In the genomic region with DNA sequence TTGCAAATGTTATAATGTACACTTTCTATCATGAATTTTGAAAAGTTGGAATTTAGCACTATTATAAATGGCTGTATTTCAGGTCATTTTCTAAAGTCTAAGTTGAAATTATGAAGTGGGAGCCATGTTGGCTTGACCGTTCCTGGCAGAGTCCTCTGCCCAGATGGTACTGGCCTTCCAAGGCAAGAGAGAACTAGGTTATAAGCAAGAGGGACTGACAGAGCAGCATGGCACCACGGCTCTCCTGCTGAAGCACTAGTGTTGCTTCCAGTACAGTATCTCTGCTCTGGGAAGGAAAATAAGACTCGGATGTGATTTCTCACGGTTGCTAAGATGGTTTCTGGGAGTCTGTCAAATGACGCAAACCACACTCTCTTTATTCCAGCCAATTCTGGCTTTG, we compare ENCODE assay signal across 25 mouse cellular contexts. TPM values are rescaled to one million over a fixed set of nuclear protein-coding genes. Genes with fewer than 3 reads are reported as not detected.
DNase-seq lines count a peak whose midpoint lies in the region; ATAC-seq and TF ChIP-seq lines count a peak whose summit lies in the region.
"Had no signal": no experiment of that assay in that cellular context is flagged by ENCODE, and none has a peak within 500 bp of the region (broad histone marks: within the 10 kb centered on the region; RNA-seq: fewer than 3 reads in every experiment).

No protein-coding gene starts in this region.

- H3K9me3 ChIP-seq in heart, embryonic 12.5 days (replicated peaks): no peaks in the 10 kb centered on the region
- H3K9me3 ChIP-seq in lung, postnatal 0 days (ENCODE audit: low read length): no peaks in the 10 kb centered on the region
- H3K9me3 ChIP-seq: embryonic facial prominence, embryonic 10.5 days; forebrain, embryonic 10.5 days; heart, embryonic 10.5 days; hindbrain, embryonic 13.5 days; liver, embryonic 13.5 days; megakaryocyte, embryonic 14.5 days; midbrain, embryonic 15.5 days; neural tube, embryonic 12.5 days had no signal

- no peak for TF ChIP-seq CTCF in lung, postnatal 0 days (IDR thresholded peaks at IDR 0.05)

- no peak overlapping the region for H3K4me2 ChIP-seq in heart, embryonic 12.5 days
- no peak overlapping the region for H3K4me2 ChIP-seq in lung, postnatal 0 days (replicated peaks; ENCODE audit: low read depth, low read length)
- H3K4me2 ChIP-seq: hindbrain, embryonic 13.5 days; liver, embryonic 13.5 days; lung, embryonic 14.5 days; midbrain, embryonic 15.5 days; neural tube, embryonic 12.5 days had no signal

- TF ChIP-seq EP300 in lung, postnatal 0 days (IDR thresholded peaks at IDR 0.05): no peak

- no peak for DNase-seq in heart, postnatal 4 days
- peak; percentile 57 for DNase-seq in adipocyte (ENCODE audit: low spot score)
- DNase-seq in cerebellum, adult 18-20 months: peak; percentile 82 to 89
- DNase-seq in cerebellum, postnatal 14 days: peak; percentile 80 to 87
- DNase-seq in adrenal gland, adult (ENCODE audit: inconsistent age in 2 of 2, low spot score in 1 of 2): no peak
- DNase-seq in lung, postnatal 0 days (ENCODE audit: low spot score): no peak
- DNase-seq: adrenal gland, postnatal 36 days; heart, postnatal 10 days; kidney, adult 18-20 months; liver, embryonic 13.5 days; lung, embryonic 14.5 days; lung, postnatal 36 days; right cerebral cortex, postnatal 14 days; spleen, adult 18-20 months had no signal

- peaks cover 44% of the 10 kb centered on the region for H3K4me1 ChIP-seq in heart, embryonic 12.5 days (replicated peaks)
- H3K4me1 ChIP-seq in lung, postnatal 0 days (ENCODE audit: insufficient read depth, low read depth, low read length): no peaks in the 10 kb centered on the region

- peak overlapping the region; percentile 35; the same call in 1 of the 2 replicates for H3K9ac ChIP-seq in heart, embryonic 12.5 days
- no peak overlapping the region for H3K9ac ChIP-seq in lung, postnatal 0 days (replicated peaks; ENCODE audit: low read depth)
- H3K9ac ChIP-seq: hindbrain, embryonic 13.5 days; liver, embryonic 13.5 days; lung, embryonic 14.5 days; midbrain, embryonic 15.5 days; neural tube, embryonic 12.5 days had no signal

- peaks cover 8% of the 10 kb centered on the region; the same call in 1 of the 2 replicates for H3K36me3 ChIP-seq in heart, embryonic 12.5 days
- no peaks in the 10 kb centered on the region for H3K36me3 ChIP-seq in lung, postnatal 0 days (ENCODE audit: insufficient read depth, low read length)
- H3K36me3 ChIP-seq: hindbrain, embryonic 13.5 days; midbrain, embryonic 15.5 days; neural tube, embryonic 12.5 days had no signal

- 73% methylated on average over 5 of the region's 5 CpGs for WGBS in heart, embryonic 12.5 days
- 81% methylated on average over 5 of the region's 5 CpGs for WGBS in lung, postnatal 0 days

- no peak overlapping the region for H3K27ac ChIP-seq in heart, embryonic 12.5 days (ENCODE audit: poor library complexity, severe bottlenecking)
- H3K27ac ChIP-seq in lung, postnatal 0 days (ENCODE audit: low read length): no peak overlapping the region
- H3K27ac ChIP-seq: embryonic facial prominence, embryonic 10.5 days; forebrain, embryonic 10.5 days; heart, embryonic 10.5 days; hindbrain, embryonic 13.5 days; kidney, postnatal 0 days; liver, embryonic 13.5 days; midbrain, embryonic 15.5 days; neural tube, embryonic 12.5 days had no signal

- H3K4me3 ChIP-seq in heart, embryonic 12.5 days: no peak overlapping the region
- no peak overlapping the region for H3K4me3 ChIP-seq in lung, postnatal 0 days (ENCODE audit: low read depth, low read length)
- H3K4me3 ChIP-seq: embryonic facial prominence, embryonic 10.5 days; forebrain, embryonic 10.5 days; heart, embryonic 10.5 days; hindbrain, embryonic 13.5 days; liver, embryonic 13.5 days; midbrain, embryonic 15.5 days; neural tube, embryonic 12.5 days had no signal

- H3K27me3 ChIP-seq in heart, embryonic 12.5 days (replicated peaks): no peaks in the 10 kb centered on the region
- H3K27me3 ChIP-seq in lung, postnatal 0 days (replicated peaks; ENCODE audit: insufficient read depth, low read length): no peaks in the 10 kb centered on the region
- H3K27me3 ChIP-seq: hindbrain, embryonic 13.5 days; liver, embryonic 13.5 days; megakaryocyte, embryonic 14.5 days; midbrain, embryonic 15.5 days; neural tube, embryonic 12.5 days had no signal

- no peak for ATAC-seq in heart, embryonic 12.5 days (ENCODE audit: insufficient number of reproducible peaks, low FRiP score)
- ATAC-seq in lung, postnatal 0 days: no peak
- ATAC-seq: CD4-positive, CD25-positive, alpha-beta regulatory T cell, adult 4 months; inflammation-experienced regulatory T-cells, adult 6 months; midbrain, embryonic 15.5 days had no signal

RNA-seq across cellular contexts. Expression of a gene that starts 34.5 kb away (rescaled TPM):
- polyA plus RNA-seq in heart, embryonic 12.5 days (2016; fragmentation: Nextera tagmentation; extraction: Ambion mirVana): 70.5 and 75.3 TPM in 2 replicates
- total RNA-seq in heart, postnatal 4 days (2021): 100 to 1,000 TPM; 209 to 213 TPM
- 31.6 and 33.2 TPM in 2 replicates for polyA plus RNA-seq in lung, postnatal 0 days (2015; fragmentation: Nextera tagmentation; extraction: Ambion mirVana)

Comparison
In these comparisons a context has a peak if more than half of its experiments do, and no peak if none do; other contexts are left out.
1. DNase-seq: peak in adipocyte (single experiment), cerebellum, adult 18-20 months (2 of 2) and cerebellum, postnatal 14 days (2 of 2); none in heart, postnatal 4 days (single experiment), adrenal gland, adult (0 of 2) and lung, postnatal 0 days (single experiment).